Mouse (Mus musculus): ENCODE measurements at regions not wholly inside any gene's neighbourhood (a gene's known extent, or its start where the extent isn't known, plus 50 kb on each side); places are given as distances from the start of the nearest gene placed in this dataset.

- TF ChIP-seq CTCF (IDR thresholded peaks at IDR 0.05; ENCODE audit: low read depth): no peak
- TF ChIP-seq EP300 (IDR thresholded peaks at IDR 0.05; ENCODE audit: low read depth): no peak
Observed at GRCm38 (mm10) chr4:124465229-124465820, 145.3 kb downstream of the 3100002H09Rik start.

All from liver, postnatal 0 days (tissue).